Mouse (Mus musculus) forebrain, embryonic 12.5 days (tissue): ENCODE results near the gene Mogs. TPM values are rescaled to one million over a fixed set of nuclear protein-coding genes. Genes with fewer than 3 reads are reported as not detected.

Experiments
- ATAC-seq: fragments of 200-750 bp; cut with Nextera tagmentation; 2 replicates; pipeline ENCODE4 v1.8.0; 2017; ENCODE audit warnings: moderate TSS enrichment; ENCODE audit not compliant: low FRiP score
- H3K27ac ChIP-seq: fragments of 300-500 bp; sonication (generic); 2 replicates; pipeline ENCODE4 v1.5.1; 2016; ENCODE audit warnings: mild to moderate bottlenecking
- H3K27me3 ChIP-seq: fragments of 300-500 bp; sonication (generic); 2 replicates; pipeline ENCODE4 v1.6.1; 2016; ENCODE audit warnings: mild to moderate bottlenecking
- H3K36me3 ChIP-seq: fragments of 300-500 bp; sonication (generic); replicated peaks from 2 replicates; pipeline ENCODE4 v1.6.1; 2016; ENCODE audit warnings: mild to moderate bottlenecking
- H3K4me1 ChIP-seq: fragments of 300-500 bp; sonication (generic); 2 replicates; pipeline ENCODE4 v1.6.1; 2016
- H3K4me2 ChIP-seq: fragments of 300-500 bp; sonication (generic); 2 replicates; pipeline ENCODE4 v1.6.1; 2016; ENCODE audit warnings: mild to moderate bottlenecking, moderate library complexity
- H3K4me3 ChIP-seq: fragments of 300-500 bp; sonication (generic); replicated peaks from 2 replicates; pipeline ENCODE4 v1.5.1; 2016; ENCODE audit warnings: mild to moderate bottlenecking
- H3K9ac ChIP-seq: fragments of 300-500 bp; sonication (generic); 2 replicates; pipeline ENCODE4 v1.6.1; 2016; ENCODE audit warnings: mild to moderate bottlenecking
- H3K9me3 ChIP-seq: fragments of 300-500 bp; sonication (generic); 2 replicates; pipeline ENCODE4 v1.6.1; 2016
- WGBS: fragments of 180-500 bp; shearing (Covaris S2); methylation state at CpG from one replicate; pipeline ENCODE4 v1.1.7; 2016; 5-methylcytosine and 5-hydroxymethylcytosine counted together
- polyA plus RNA-seq: library from polyadenylated mRNA; unstranded; fragments of >200 nt; fragmentation: Nextera tagmentation; extraction: Ambion mirVana; gene quantifications from 2 replicates; pipeline ENCODE4 v1.2.1, GENCODE M21; 2016

Mogs gene
- polyA plus RNA-seq, 1 experiment from 2014 or later, result 38.6 TPM

- peak; percentile 93 for ATAC-seq
- peaks cover 56% of the 10 kb centered on the region for H3K27me3 ChIP-seq
Observed at GRCm38 (mm10) chr6:83078324-83078858, 36.9 kb upstream of the Mogs start.

GRCm38 (mm10) chr6:83080210-83080609 is 35.1 kb upstream of the Mogs start:
- peaks cover 20% of the 10 kb centered on the region for H3K4me1 ChIP-seq
- H3K4me2 ChIP-seq, result no peak overlapping the region
- no peak overlapping the region for H3K27ac ChIP-seq
- peaks cover 56% of the 10 kb centered on the region for H3K27me3 ChIP-seq
- H3K4me3 ChIP-seq, result no peak overlapping the region
- H3K9me3 ChIP-seq, result no peaks in the 10 kb centered on the region
- 95% methylated on average over 5 of the region's 5 CpGs for WGBS
- no peak overlapping the region for H3K9ac ChIP-seq
- no peak for ATAC-seq
- H3K36me3 ChIP-seq, result peaks cover 30% of the 10 kb centered on the region

More at GRCm38 (mm10) chr6:83078324-83078858, 36.9 kb upstream of the Mogs start:
- Histone ChIP-seq H3K4me2 (peak overlapping the region; percentile 98), H3K4me1 (peaks cover 20% of the 10 kb centered on the region), H3K9ac (peak overlapping the region; percentile 81), H3K27ac (peak overlapping the region; percentile 88), H3K4me3 (peak overlapping the region; percentile 77), H3K36me3 (peaks cover 30% of the 10 kb centered on the region), H3K9me3 (no peaks in the 10 kb centered on the region)
- WGBS, result under 1% methylated on average over 46 of the region's 46 CpGs

GRCm38 (mm10) chr6:83083497-83083896 is 31.8 kb upstream of the Mogs start:
- H3K9ac ChIP-seq, result no peak overlapping the region
- peaks cover 66% of the 10 kb centered on the region for H3K27me3 ChIP-seq
- WGBS, result 8% methylated on average over 5 of the region's 5 CpGs
- H3K4me1 ChIP-seq, result peaks cover 26% of the 10 kb centered on the region
- H3K27ac ChIP-seq, result no peak overlapping the region
- H3K36me3 ChIP-seq, result peaks cover 30% of the 10 kb centered on the region
- H3K4me2 ChIP-seq, result no peak overlapping the region
- ATAC-seq, result no peak
- no peak overlapping the region for H3K4me3 ChIP-seq
- no peaks in the 10 kb centered on the region for H3K9me3 ChIP-seq

- H3K9me3 ChIP-seq, result no peaks in the 10 kb centered on the region
- 4% methylated on average over 6 of the region's 6 CpGs for WGBS
- no peak overlapping the region for H3K4me2 ChIP-seq
- peaks cover 30% of the 10 kb centered on the region for H3K36me3 ChIP-seq
- no peak overlapping the region for H3K27ac ChIP-seq
- H3K27me3 ChIP-seq, result peaks cover 76% of the 10 kb centered on the region
- ATAC-seq, result no peak
- H3K4me3 ChIP-seq, result no peak overlapping the region
- H3K9ac ChIP-seq, result no peak overlapping the region
- H3K4me1 ChIP-seq, result peaks cover 19% of the 10 kb centered on the region
Observed at GRCm38 (mm10) chr6:83084477-83084876, 30.8 kb upstream of the Mogs start.

GRCm38 (mm10) chr6:83086121-83087035 is 28.9 kb upstream of the Mogs start, which contains the start of gene Lbx2:
Gene Lbx2, plus strand, starts transcription at chr6:83086367.
- Histone ChIP-seq H3K4me3 (peak within 1 kb of the TSS; percentile 7; the same call in 1 of the 2 replicates), H3K4me2 (no peak within 1 kb of the TSS; the same call in 1 of the 2 replicates), H3K9ac (no peak within 1 kb of the TSS), H3K27me3 (peaks cover 93% of the 10 kb centered on the region), H3K36me3 (peaks cover 11% of the 10 kb centered on the region), H3K4me1 (peaks cover 13% of the 10 kb centered on the region), H3K9me3 (no peaks in the 10 kb centered on the region), H3K27ac (no peak within 1 kb of the TSS)
- WGBS, result 1% methylated on average over 29 of the region's 42 CpGs
- no peak for ATAC-seq

GRCm38 (mm10) chr6:83087205-83087925 is 27.9 kb upstream of the Mogs start:
- no peak for ATAC-seq
- Histone ChIP-seq H3K36me3 (peaks cover 3% of the 10 kb centered on the region), H3K27me3 (peaks cover 96% of the 10 kb centered on the region), H3K4me2 (peak overlapping the region; percentile 21; the same call in 1 of the 2 replicates), H3K4me3 (peak overlapping the region; percentile 7), H3K4me1 (peaks cover 13% of the 10 kb centered on the region), H3K27ac (no peak overlapping the region), H3K9ac (no peak overlapping the region), H3K9me3 (no peaks in the 10 kb centered on the region)
- 1% methylated on average over 47 of the region's 47 CpGs for WGBS

GRCm38 (mm10) chr6:83087926-83088260 is 27.4 kb upstream of the Mogs start:
- ATAC-seq, result no peak

GRCm38 (mm10) chr6:83092416-83093127 is 22.7 kb upstream of the Mogs start:
- Histone ChIP-seq H3K4me2 (no peak overlapping the region), H3K4me1 (peaks cover 4% of the 10 kb centered on the region; the same call in 1 of the 2 replicates), H3K9me3 (no peaks in the 10 kb centered on the region), H3K36me3 (no peaks in the 10 kb centered on the region), H3K4me3 (no peak overlapping the region), H3K27ac (no peak overlapping the region), H3K9ac (no peak overlapping the region), H3K27me3 (peaks cover 71% of the 10 kb centered on the region)
- WGBS, result 53% methylated on average over 6 of the region's 6 CpGs
- no peak for ATAC-seq

More at GRCm38 (mm10) chr6:83087926-83088260, 27.4 kb upstream of the Mogs start:
- no peaks in the 10 kb centered on the region for H3K36me3 ChIP-seq
- H3K4me1 ChIP-seq, result peaks cover 13% of the 10 kb centered on the region
- H3K4me3 ChIP-seq, result no peak overlapping the region
- whole genome bisulfite sequencing, result 3% methylated on average over 9 of the region's 9 CpGs
- H3K9me3 ChIP-seq, result no peaks in the 10 kb centered on the region
- no peak overlapping the region for H3K9ac ChIP-seq
- peak overlapping the region; percentile 21; the same call in 1 of the 2 replicates for H3K4me2 ChIP-seq
- peaks cover 96% of the 10 kb centered on the region for H3K27me3 ChIP-seq
- H3K27ac ChIP-seq, result no peak overlapping the region

GRCm38 (mm10) chr6:83095968-83096367 is 19.3 kb upstream of the Mogs start:
- H3K27me3 ChIP-seq, result peaks cover 50% of the 10 kb centered on the region
- H3K9me3 ChIP-seq, result no peaks in the 10 kb centered on the region
- no peak overlapping the region for H3K9ac ChIP-seq
- peaks cover 3% of the 10 kb centered on the region; the same call in 1 of the 2 replicates for H3K4me1 ChIP-seq
- 50% methylated on average over 6 of the region's 6 CpGs for WGBS
- H3K27ac ChIP-seq, result no peak overlapping the region
- no peak overlapping the region for H3K4me2 ChIP-seq
- no peak overlapping the region for H3K4me3 ChIP-seq
- H3K36me3 ChIP-seq, result no peaks in the 10 kb centered on the region
- ATAC-seq, result no peak

- H3K4me3 ChIP-seq, result no peak overlapping the region
- ATAC-seq, result no peak
- H3K9ac ChIP-seq, result no peak overlapping the region
- no peak overlapping the region for H3K4me2 ChIP-seq
- H3K4me1 ChIP-seq, result peaks cover 20% of the 10 kb centered on the region
- no peaks in the 10 kb centered on the region for H3K9me3 ChIP-seq
- no peak overlapping the region for H3K27ac ChIP-seq
- 78% methylated on average over 2 of the region's 2 CpGs for WGBS
- peaks cover 41% of the 10 kb centered on the region for H3K27me3 ChIP-seq
- H3K36me3 ChIP-seq, result no peaks in the 10 kb centered on the region
Observed at GRCm38 (mm10) chr6:83098411-83098810, 16.9 kb upstream of the Mogs start.

GRCm38 (mm10) chr6:83101316-83101687 is 14.0 kb upstream of the Mogs start, which contains the start of the genes Ccdc142 and Gm42688:
Gene Ccdc142, plus strand, starts transcription at chr6:83101601.
Gene Gm42688, plus strand, starts transcription at chr6:83101617.
- under 1% methylated on average over 25 of the region's 25 CpGs for WGBS
- Histone ChIP-seq H3K9ac (peak within 1 kb of the TSS; percentile 69), H3K36me3 (no peaks in the 10 kb centered on the region), H3K27me3 (peaks cover 29% of the 10 kb centered on the region), H3K27ac (peak within 1 kb of the TSS; percentile 64), H3K4me1 (peaks cover 21% of the 10 kb centered on the region), H3K4me2 (peak within 1 kb of the TSS; percentile 94), H3K4me3 (peak within 1 kb of the TSS; percentile 77), H3K9me3 (no peaks in the 10 kb centered on the region)
- ATAC-seq, result peak; percentile 85
